Mouse (Mus musculus) ovary, postnatal 10 days (tissue): ENCODE measurements around the gene Rnf128.
"Not testable (repeated sequence)": the region's sequence is repeated elsewhere in the genome, so short reads cannot be mapped to it uniquely, and the experiment has no call there.

Experiments
- DNase-seq: peaks from one replicate; pipeline ENCODE4 v3.0.0; 2022; ENCODE audit warnings: low spot score

Rnf128 gene

GRCm38 (mm10) chrX:139562925-139563461 lies at the start of gene Rnf128:
Gene Rnf128 (plus strand): TSS chrX:139563316.
- DNase-seq = no peak

DNA sequence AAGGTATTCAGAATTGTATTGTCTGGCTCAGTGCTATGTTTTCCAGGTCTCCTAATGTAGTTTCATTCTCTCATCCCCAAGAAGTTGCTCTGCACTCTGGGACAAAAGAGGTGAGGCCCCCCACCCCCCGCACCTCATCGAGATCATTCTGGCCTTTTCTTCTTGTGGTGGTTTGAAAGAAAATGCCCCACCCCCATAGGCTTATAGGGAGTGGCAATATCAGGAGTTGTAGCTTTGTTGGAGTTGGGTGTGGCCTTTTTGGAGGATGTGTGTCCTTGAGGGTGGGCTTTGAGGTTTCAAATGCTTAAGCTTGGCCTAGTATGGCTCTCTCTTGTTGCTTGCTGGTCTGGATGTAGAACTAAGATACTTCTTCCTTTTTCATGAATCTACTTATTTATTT lies 47.0 kb upstream of the Rnf128 start:
- no peak for DNase-seq

GRCm38 (mm10) chrX:139519251-139519650 lies 43.9 kb upstream of the Rnf128 start:
- no peak for DNase-seq

DNA sequence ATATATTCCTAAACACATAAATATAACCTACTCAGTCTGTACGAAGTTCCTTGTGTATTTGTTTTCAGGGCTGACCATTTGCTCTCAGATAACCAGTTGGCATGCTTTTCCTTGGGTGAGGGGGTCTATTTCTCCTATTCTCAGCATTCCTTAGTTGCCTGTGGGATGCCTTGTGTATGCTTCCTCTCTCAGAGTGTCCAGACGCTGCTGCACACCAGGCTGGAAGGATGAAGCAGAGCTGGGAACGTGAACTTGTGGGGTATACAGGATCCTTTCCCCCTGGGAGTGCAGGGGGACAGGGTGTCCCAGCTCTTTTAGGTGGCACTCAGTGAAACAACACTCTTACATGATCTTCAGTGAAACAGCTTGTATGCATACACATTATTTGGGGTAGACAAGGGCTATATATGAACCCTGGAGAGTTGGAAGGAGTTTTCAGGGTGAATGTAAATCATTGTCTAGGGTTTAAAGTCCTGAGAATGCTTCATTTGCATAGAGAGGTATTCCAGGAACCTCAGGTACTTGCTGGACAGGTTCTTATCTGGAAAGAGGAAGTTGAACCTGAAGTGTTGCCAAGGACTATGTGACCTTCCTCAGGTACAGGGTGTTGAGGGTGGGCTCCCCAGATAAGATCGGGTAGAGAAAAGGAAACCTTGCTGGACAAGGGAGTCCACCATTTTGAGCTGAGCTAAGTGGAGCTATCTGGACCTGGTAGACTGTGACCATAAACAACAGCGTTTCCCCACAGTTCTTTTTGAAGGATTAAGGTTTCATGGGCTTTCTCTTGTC lies 38.6 kb upstream of the Rnf128 start:
- DNase-seq = no peak

DNA sequence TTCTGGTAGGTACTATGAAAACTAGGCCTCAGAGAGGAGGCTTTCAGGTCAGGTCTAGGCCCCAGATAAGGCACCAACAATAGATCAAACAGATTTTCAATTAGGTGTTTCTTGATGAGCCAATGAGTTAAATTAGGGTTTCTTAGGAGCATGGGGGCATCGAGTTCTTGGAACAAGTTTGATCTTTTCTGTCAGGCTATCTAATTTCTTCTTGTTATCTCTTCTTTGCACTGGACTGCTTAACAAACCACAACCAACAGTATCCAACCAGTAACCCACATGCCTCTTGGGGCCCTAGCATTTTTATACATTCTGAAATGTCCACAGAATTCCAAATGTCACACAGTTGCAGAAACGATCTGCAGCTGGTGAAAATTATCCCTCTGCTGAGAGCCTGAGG lies 37.4 kb upstream of the Rnf128 start:
- DNase-seq = no peak

GRCm38 (mm10) chrX:139526984-139527383 lies 36.1 kb upstream of the Rnf128 start:
- DNase-seq = no peak

DNA sequence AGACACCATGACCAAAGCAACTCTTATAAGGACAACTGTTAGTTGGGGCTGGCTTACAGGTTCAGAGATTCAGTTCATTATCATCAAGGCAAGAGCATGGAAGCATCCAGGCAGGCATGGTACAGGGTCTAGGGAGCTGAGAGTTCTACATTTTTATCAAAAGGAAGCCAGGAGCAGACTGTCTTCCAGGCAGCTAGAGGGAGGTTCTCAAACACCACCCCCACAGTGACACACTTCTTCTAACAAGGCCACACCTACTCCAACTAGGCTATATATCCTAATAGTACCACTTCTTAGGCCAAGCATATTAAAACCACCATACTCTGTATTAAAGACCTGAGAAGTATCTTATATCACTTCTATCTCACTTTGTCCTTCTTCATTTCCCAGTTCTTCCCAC lies 33.4 kb upstream of the Rnf128 start:
- DNase-seq = no peak

GRCm38 (mm10) chrX:139532293-139532692 lies 30.8 kb upstream of the Rnf128 start:
- no peak for DNase-seq

DNA sequence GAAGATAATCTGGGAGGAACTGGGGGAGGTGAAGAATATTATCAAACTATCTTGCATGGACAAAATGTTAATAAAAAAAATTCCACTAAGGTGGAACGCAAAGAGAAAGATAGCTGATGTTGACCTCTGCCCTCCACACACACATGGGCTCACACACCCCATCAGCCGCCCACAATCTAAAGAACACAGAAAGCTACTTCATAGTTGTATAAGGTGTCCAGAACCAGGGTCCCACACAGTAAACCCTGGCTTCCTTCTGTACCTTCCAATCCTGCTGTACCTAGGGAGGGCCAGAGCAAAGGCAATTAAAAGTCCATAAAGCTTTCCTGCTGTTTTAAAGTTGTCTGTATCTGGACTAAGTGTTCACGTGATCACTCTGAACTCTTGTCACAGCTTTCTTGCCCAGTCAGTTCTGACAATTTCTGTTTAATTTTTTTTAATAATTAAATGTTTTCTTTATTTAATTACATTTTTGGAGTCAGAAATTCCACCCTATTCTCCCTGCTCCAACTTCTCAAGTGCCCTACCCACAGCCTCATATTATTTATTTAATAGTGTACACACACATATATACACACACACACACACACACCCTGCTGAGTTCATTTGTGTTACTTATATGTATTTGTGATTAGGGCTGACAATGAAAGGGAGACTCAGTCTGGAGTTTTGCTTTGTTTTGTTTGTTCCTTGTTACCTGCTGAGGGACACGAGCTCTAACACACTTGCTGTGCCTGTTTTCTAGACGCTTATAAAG lies 25.3 kb upstream of the Rnf128 start:
- DNase-seq = no peak

DNA sequence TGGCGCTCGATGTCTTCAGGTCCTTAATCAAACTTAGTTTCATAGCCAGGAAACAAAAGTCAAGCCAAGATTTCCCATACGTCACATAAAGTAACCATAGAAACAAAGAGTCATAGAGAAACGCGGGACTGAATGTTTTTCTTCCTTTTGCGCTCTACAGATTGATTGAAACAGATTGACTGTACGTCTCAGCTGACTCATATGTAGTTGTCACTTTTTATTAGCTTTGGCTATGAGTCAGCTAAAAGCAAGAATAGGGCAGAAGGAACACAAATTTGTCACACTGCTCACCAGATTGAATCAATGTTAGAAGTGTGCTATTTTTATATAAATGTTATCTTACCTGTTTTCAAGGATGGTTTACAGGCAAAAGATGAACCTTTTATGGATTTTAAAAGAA lies 19.4 kb upstream of the Rnf128 start:
- no peak for DNase-seq

DNA sequence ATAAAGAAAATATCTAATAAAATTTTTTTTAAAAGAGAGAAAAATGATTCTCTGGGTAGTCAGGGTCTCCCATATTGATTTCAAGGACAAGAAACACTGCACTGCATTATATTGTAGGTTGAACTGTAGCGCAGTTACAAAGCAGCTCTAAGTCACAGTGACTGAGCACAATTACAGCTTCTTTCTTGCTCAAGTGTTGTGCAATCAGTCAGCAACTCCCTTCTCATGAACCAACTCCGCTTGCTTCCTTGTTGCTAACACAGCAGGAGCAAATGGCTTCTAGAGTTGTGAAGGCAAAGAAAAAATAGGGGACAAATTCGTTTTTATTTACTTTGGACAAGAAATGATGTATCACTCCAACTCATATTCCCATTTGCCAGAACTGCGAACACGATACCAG lies 12.7 kb upstream of the Rnf128 start:
- DNase-seq = no peak

DNA sequence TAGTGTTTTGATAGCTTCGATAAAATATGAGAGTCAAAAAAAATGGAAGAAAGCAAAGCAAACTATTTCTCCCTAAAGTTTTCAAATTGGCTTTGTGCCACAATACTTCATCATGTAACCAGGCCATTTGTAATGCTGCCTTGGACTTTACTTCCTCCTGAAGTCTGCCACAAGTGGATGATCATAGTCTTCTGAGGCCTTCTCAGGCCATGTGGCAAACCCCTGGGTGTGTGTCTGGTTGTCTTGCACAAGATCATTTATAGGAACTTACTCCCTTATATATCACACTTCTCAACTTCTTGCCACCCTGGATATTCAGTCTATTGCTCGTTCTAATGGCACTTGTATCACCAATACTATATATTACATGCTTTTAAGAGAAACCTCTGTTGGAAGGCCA lies 11.0 kb upstream of the Rnf128 start:
- no peak for DNase-seq

DNA sequence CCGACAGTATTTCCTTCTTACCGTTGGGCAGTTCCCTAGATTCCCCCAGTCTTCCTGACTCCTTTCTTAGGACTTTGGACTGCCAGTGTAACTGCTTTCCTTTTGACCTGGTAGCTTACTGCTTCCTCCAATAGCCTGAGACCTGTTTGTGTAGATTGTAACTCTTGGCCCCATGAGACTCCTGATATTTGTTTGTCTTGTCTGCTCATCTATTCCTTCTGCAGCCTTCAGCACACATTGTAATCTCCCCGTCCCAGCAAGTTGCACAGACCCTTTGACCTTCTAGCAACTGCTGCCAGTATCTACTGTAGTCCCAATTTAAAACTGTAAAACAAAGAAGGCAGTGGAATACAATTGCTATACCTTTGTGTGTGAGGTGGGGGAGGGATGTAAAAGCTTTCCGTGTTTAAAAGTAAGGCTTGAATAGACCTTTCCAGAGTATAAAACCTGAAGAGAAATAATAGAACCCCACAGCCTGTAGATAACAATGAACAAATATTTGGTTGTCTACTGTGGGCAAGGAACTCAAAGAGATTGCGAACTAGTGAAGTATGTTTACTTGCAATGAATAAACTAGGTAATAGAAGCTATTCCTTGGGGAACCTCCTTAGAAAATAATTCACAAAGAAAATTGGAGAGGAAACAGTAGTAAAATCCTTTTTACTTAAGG lies 726 bp upstream of the Rnf128 start:
- no peak for DNase-seq

DNA sequence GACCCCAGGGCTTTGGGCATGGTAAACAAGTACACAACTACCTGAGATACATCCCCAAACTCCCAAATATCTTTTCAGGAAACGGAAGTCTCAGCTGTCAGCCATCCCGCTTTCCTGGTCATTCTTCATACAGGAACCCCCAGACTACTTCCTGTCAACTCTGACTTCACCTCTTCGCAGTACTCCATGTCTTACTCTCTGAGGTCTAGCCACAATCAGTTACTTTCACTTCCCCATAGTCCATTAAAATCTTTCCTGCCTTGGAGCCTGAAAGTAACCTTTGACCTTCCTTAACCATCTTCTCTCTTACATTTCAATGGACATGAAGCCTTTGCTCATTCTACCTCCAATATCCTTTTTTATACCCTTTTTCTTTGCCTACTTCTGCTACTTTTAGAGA lies 6.9 kb downstream of the Rnf128 start:
- DNase-seq = no peak

- no peak for DNase-seq
Observed at GRCm38 (mm10) chrX:139578649-139579278, 15.6 kb downstream of the Rnf128 start.

DNA sequence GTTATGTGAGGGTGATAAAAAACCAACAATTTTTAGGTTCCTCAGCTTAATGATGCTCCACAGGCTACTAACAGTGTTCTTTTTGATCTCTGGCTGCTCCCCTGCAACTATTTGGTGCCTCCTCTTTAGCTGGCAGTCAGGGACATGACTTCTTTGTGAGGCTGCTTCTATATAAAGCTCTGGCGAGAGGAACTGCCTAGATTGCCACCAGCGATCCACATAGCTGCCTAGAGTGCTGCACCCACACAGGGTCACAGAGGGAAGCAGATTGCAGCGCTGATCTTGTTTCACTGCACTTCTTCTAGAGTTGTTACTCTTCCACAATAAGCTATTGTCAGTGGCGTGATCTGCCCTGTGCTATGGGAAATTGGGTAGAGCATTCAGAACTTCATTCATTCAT lies 20.5 kb downstream of the Rnf128 start:
- DNase-seq = no peak

GRCm38 (mm10) chrX:139586676-139587075 lies 23.6 kb downstream of the Rnf128 start:
- DNase-seq = not testable (repeated sequence)

DNA sequence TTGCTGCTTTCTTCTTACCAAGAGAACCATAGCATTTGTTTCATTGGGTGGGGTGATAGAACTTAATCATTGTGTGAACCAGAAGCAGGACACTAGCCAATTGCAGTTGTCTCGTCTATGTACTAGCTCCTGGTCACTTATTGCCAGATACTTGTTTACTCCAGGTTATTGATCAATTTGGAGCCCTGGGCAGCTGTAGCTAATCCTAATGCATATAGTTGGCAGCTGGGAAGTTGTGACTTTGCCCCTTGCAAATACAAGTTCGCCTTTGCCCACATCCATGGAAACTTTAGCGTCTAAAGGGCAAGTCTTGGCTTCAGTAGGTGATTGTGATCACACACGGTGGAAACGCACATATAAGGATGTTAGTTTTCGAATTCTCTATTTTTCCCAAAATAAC lies 33.3 kb downstream of the Rnf128 start:
- no peak for DNase-seq

DNA sequence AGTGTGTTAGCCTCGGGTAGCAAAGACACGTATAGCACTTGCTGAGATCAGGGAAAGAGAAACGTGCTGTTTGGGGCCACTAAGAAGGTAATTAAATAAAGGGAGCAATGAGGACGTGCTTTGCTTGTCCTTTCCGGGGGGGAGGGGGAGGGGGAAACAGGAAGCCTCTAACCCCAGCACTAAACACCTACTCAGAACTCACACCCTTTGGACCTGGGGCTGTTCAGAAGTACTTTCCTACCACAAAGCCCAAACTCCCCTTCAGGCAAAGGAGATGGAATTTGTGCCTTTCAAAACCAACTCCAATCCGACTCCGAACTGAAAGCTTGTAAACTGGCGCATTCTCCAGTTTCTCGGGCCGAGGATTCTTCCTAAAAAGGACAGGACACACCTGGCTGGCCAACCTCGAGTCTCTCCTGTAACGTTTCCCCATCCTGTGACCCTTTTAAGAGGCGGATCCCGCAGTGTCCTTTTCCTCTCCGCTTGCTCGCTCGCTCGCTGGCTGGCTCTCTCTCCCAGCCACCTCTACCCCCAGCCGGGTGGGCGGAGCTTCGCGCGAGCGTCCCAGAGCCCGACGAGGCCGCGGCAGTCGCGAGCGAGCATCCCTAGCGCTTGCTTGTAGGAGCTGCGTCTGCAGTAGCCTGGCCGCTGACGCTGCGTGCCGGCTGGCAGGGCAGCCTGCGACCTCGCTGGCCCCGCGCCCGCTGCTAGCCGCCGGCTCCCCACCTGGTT lies 47.1 kb downstream of the Rnf128 start:
- DNase-seq = peak; percentile 29

- no peak for DNase-seq
Observed at GRCm38 (mm10) chrX:139610765-139611300, 47.7 kb downstream of the Rnf128 start.

DNA sequence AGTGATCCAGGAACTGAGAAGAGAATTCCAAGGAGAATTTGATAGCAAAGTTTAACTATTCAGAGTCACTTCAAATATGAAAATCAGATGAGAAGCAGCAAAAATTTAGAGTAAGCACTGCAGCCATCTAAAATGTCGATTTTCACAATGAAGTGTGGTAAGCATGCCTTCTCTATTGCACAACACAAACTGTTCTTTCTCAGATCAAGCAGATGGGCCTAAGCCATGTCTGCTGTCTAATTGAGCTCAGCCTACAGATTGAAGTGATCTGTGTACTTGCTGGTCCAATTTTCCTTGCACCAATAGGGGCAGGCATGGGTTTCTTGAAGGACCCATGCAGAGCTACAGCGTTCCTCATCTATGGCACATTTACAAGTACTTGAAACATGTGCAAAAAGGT lies 51.6 kb downstream of the Rnf128 start:
- DNase-seq = no peak
